In the genomic region with DNA sequence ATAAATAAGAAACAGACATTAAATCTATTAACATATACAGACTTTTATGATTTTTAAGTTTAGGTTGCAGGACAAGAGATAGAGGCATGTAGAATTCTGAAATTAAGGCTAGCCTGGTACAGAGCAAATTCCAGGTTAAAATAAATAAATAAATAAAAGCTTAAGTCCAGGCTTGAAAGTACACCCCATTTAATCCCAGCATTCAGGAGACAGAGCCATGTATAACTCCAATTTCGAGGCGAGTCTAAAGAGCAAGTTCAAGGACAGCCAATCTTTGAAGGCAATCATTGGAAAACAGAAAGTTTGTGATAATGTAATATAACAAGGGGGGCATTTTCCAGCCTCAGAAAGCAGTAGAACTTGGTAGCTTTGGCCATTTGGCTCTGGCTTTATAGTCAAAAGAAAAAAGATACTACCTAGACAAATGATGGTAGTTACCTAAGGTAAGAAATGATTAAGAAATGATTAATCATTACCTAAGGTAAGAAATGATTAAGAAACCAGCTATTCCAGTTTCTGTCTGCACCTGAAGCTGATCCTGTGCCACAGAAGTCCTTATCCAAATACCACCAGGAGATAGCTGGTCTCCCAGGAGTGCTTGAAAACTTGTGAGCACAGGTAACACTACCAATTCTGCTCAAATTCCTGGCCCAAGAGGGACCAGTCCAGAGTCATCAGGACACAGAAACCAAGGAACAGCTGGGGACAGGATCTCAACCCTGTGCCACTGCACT, we compare ENCODE assay signal across 11 mouse cellular contexts.
"Had no signal": no experiment of that assay in that cellular context is flagged by ENCODE, and none has a peak within 500 bp of the region (broad histone marks: within the 10 kb centered on the region; RNA-seq: fewer than 3 reads in every experiment).

No protein-coding gene starts in this region.

- H3K36me3 ChIP-seq: hindbrain, embryonic 13.5 days; limb, embryonic 15.5 days; liver, embryonic 12.5 days; lung, embryonic 15.5 days; midbrain, embryonic 12.5 days had no signal

- H3K27ac ChIP-seq: hindbrain, embryonic 13.5 days; hindbrain, postnatal 0 days; limb, embryonic 15.5 days; liver, embryonic 12.5 days; lung, embryonic 15.5 days; midbrain, embryonic 12.5 days had no signal

- H3K9ac ChIP-seq: hindbrain, embryonic 13.5 days; limb, embryonic 15.5 days; liver, embryonic 12.5 days; lung, embryonic 15.5 days; midbrain, embryonic 12.5 days had no signal

- H3K27me3 ChIP-seq: hindbrain, embryonic 13.5 days; limb, embryonic 15.5 days; liver, embryonic 12.5 days; lung, embryonic 15.5 days; midbrain, embryonic 12.5 days had no signal

- ATAC-seq: hindbrain, postnatal 0 days; liver, embryonic 12.5 days had no signal

- H3K9me3 ChIP-seq: hindbrain, embryonic 13.5 days; limb, embryonic 15.5 days; liver, embryonic 12.5 days; lung, embryonic 15.5 days; midbrain, embryonic 12.5 days had no signal

- DNase-seq: kidney, adult 11 months; layer of hippocampus, postnatal 36 days; lung, postnatal 14 days; right cerebral cortex, postnatal 14 days; thymus, postnatal 4 days had no signal

- H3K4me1 ChIP-seq: hindbrain, embryonic 13.5 days; limb, embryonic 15.5 days; liver, embryonic 12.5 days; lung, embryonic 15.5 days; midbrain, embryonic 12.5 days had no signal

- H3K4me2 ChIP-seq: hindbrain, embryonic 13.5 days; limb, embryonic 15.5 days; liver, embryonic 12.5 days; lung, embryonic 15.5 days; midbrain, embryonic 12.5 days had no signal

- H3K4me3 ChIP-seq: hindbrain, embryonic 13.5 days; limb, embryonic 15.5 days; liver, embryonic 12.5 days; lung, embryonic 15.5 days; midbrain, embryonic 12.5 days had no signal
